Comparison of ENCODE assay signal across 8 mouse cellular contexts in the genomic region with DNA sequence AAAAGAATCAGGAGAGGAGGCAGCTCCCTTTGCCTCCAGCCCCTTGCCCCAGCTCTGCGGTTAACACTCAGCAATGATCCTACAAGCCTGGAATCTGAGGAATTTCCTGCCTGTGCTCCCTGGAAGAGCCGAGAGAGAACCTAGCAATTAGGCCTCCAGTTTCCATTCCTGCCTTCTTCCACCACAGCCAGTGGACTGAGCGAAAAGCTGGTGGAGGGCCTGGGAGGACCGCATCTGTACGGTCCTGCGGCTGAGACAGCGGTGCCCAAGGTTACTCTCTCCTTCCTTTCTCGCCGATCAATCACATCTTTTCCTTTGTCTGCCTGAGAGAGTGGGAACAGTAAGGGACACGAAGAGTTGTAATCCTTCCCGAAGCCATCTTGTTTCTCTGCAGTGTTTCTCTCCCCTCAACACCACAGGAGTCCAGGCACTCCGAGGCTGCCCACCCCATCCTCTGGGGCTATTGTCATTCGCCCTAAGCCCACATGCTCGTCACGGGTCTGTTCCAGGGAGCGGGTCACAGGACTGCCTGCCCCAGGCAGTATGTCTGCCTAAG. TPM values are rescaled to one million over a fixed set of nuclear protein-coding genes. Genes with fewer than 3 reads are reported as not detected.
DNase-seq lines count a peak whose midpoint lies in the region; ATAC-seq and TF ChIP-seq lines count a peak whose summit lies in the region.

No protein-coding gene starts in this region.

- H3K4me2 ChIP-seq in forebrain, embryonic 13.5 days = peak overlapping the region; percentile 41
- no peak overlapping the region for H3K4me2 ChIP-seq in hindbrain, postnatal 0 days (ENCODE audit: low read depth, low read length)

- no peaks in the 10 kb centered on the region; the same call in 1 of the 2 replicates for H3K36me3 ChIP-seq in forebrain, embryonic 13.5 days (ENCODE audit: poor library complexity, severe bottlenecking)
- no peaks in the 10 kb centered on the region for H3K36me3 ChIP-seq in hindbrain, postnatal 0 days (ENCODE audit: insufficient read depth, low read length)

- H3K4me1 ChIP-seq in forebrain, embryonic 13.5 days = peaks cover 59% of the 10 kb centered on the region
- peaks cover 29% of the 10 kb centered on the region for H3K4me1 ChIP-seq in hindbrain, postnatal 0 days (ENCODE audit: insufficient read depth, low read length)

- no peak overlapping the region for H3K4me3 ChIP-seq in forebrain, embryonic 13.5 days
- H3K4me3 ChIP-seq in hindbrain, postnatal 0 days (ENCODE audit: low read length) = no peak overlapping the region

- DNase-seq in adrenal gland, postnatal 10 days = peak; percentile 41
- no peak for DNase-seq in adrenal gland, adult 18-20 months (ENCODE audit: low spot score in 2 of 2)
- DNase-seq in hindbrain, postnatal 0 days (ENCODE audit: low spot score) = peak; percentile 26
- DNase-seq in lung, adult 18-20 months = peak; percentile 44 to 60
- peak; percentile 59 for DNase-seq in skeletal muscle tissue, adult 2 months (ENCODE audit: low read depth, low spot score)
- DNase-seq in layer of hippocampus, adult 11-12 months (ENCODE audit: low spot score) = no peak
- DNase-seq in natural killer cell, adult 2 months (ENCODE audit: low spot score in 2 of 2) = no peak

- no peaks in the 10 kb centered on the region for H3K27me3 ChIP-seq in forebrain, embryonic 13.5 days
- H3K27me3 ChIP-seq in hindbrain, postnatal 0 days (ENCODE audit: insufficient read depth, low read length) = no peaks in the 10 kb centered on the region

- peak; percentile 34 for ATAC-seq in forebrain, embryonic 13.5 days
- peak; percentile 46; the same call in 1 of the 2 replicates for ATAC-seq in hindbrain, postnatal 0 days

- H3K27ac ChIP-seq in forebrain, embryonic 13.5 days = peak overlapping the region; percentile 86
- H3K27ac ChIP-seq in hindbrain, postnatal 0 days = peak overlapping the region; percentile 72

- peak overlapping the region; percentile 60 for H3K9ac ChIP-seq in forebrain, embryonic 13.5 days
- H3K9ac ChIP-seq in hindbrain, postnatal 0 days (replicated peaks; ENCODE audit: low read length) = 0 out of 2 replicates have a peak overlapping the region, but pooled peaks have one; percentile 3

- H3K9me3 ChIP-seq in forebrain, embryonic 13.5 days (replicated peaks) = no peaks in the 10 kb centered on the region
- H3K9me3 ChIP-seq in hindbrain, postnatal 0 days (ENCODE audit: low read length) = no peaks in the 10 kb centered on the region

- TF ChIP-seq CTCF in hindbrain, postnatal 0 days (IDR thresholded peaks at IDR 0.05; ENCODE audit: low read depth) = no peak

- 2% methylated on average over 16 of the region's 16 CpGs for WGBS in forebrain, embryonic 13.5 days
- 12% methylated on average over 16 of the region's 16 CpGs for WGBS in hindbrain, postnatal 0 days

RNA-seq across cellular contexts. Expression of a gene that starts 23.8 kb away (rescaled TPM):
- 10 to 100 TPM; 17.3 to 17.5 TPM for total RNA-seq in adrenal gland, postnatal 10 days (2021)
- 10 to 100 TPM; 11.6 to 13.8 TPM for total RNA-seq in adrenal gland, adult 18-20 months (2021)
- polyA plus RNA-seq in forebrain, embryonic 13.5 days (2015; fragmentation: Nextera tagmentation; extraction: Ambion mirVana) = 5.8 and 7.4 TPM in 2 replicates
- 7.2 and 11.3 TPM in 2 replicates for total RNA-seq in hindbrain, postnatal 0 days (2014; rRNA removed)
- polyA plus RNA-seq in hindbrain, postnatal 0 days (2015; fragmentation: Nextera tagmentation; extraction: Ambion mirVana) = 2.9 and 3.2 TPM in 2 replicates

Comparison
In these comparisons a context has a peak if more than half of its experiments do, and no peak if none do; other contexts are left out.
1. DNase-seq: peak in adrenal gland, postnatal 10 days (single experiment), hindbrain, postnatal 0 days (single experiment), lung, adult 18-20 months (2 of 2) and skeletal muscle tissue, adult 2 months (single experiment); none in adrenal gland, adult 18-20 months (0 of 2), layer of hippocampus, adult 11-12 months (single experiment) and natural killer cell, adult 2 months (0 of 2).